9 mouse cellular contexts compared by ENCODE assay signal in the genomic region with DNA sequence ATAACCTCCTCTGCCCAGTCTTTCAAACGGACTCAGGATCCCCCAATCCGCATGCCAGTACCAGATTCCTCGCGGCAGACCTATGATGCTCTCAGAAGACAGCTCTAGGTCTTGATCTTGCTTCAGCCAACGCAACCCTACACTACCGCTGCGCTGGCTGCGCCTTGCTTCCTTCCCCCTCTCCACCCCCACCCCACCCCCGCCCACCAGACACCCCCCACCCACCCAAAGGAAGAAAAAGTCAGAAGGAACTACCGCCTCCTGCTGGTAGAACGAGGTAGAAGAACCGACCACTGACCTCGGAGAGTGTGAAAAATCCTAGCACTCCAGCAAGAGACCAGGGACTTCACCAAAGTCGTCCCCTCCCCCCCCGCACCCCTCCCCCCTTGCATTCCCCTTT. TPM values are rescaled to one million over a fixed set of nuclear protein-coding genes. Genes with fewer than 3 reads are reported as not detected.
A peak's percentile ranks its signal among the peaks of the same experiment; 100 is the strongest.
DNase-seq lines count a peak whose midpoint lies in the region; ATAC-seq and TF ChIP-seq lines count a peak whose summit lies in the region.
"Had no signal": no experiment of that assay in that cellular context is flagged by ENCODE, and none has a peak within 500 bp of the region (broad histone marks: within the 10 kb centered on the region; RNA-seq: fewer than 3 reads in every experiment).

No protein-coding gene starts in this region.

- ATAC-seq in forebrain, embryonic 14.5 days, result no peak
- no peak for ATAC-seq in lung, postnatal 0 days

- H3K4me3 ChIP-seq in forebrain, embryonic 10.5 days, result peak overlapping the region; percentile 36
- H3K4me3 ChIP-seq in forebrain, embryonic 14.5 days (ENCODE audit: low read depth, low read length), result no peak overlapping the region
- peak overlapping the region; percentile 35 for H3K4me3 ChIP-seq in lung, postnatal 0 days (ENCODE audit: low read depth, low read length)

- H3K27ac ChIP-seq in forebrain, embryonic 10.5 days, result no peak overlapping the region
- no peak overlapping the region for H3K27ac ChIP-seq in forebrain, embryonic 14.5 days (ENCODE audit: low read depth, low read length)
- no peak overlapping the region for H3K27ac ChIP-seq in lung, postnatal 0 days (ENCODE audit: low read length)

- TF ChIP-seq CTCF in lung, postnatal 0 days (IDR thresholded peaks at IDR 0.05), result peak; percentile 45

- peak; percentile 34 for DNase-seq in forebrain, embryonic 10.5 days (ENCODE audit: extremely low spot score, low spot score)
- no peak for DNase-seq in forebrain, embryonic 14.5 days (ENCODE audit: low spot score)
- peak; percentile 35 for DNase-seq in lung, postnatal 0 days (ENCODE audit: low spot score)
- DNase-seq in lung, postnatal 10 days, result no peak
- DNase-seq in induced T-regulatory cell, adult 2 months (ENCODE audit: low read depth), result peak; percentile 61
- DNase-seq in retina, postnatal 1 day, result peak; percentile 73
- no peak for DNase-seq in right cerebral cortex, postnatal 4 days
- no peak for DNase-seq in urinary bladder, postnatal 4 days (ENCODE audit: low spot score in 2 of 2)
- DNase-seq: lung, adult 2 months had no signal

- H3K36me3 ChIP-seq in forebrain, embryonic 10.5 days (replicated peaks), result no peaks in the 10 kb centered on the region
- no peaks in the 10 kb centered on the region for H3K36me3 ChIP-seq in forebrain, embryonic 14.5 days (ENCODE audit: control insufficient read depth, insufficient read depth, low read length)
- no peaks in the 10 kb centered on the region for H3K36me3 ChIP-seq in lung, postnatal 0 days (ENCODE audit: insufficient read depth, low read length)

- H3K4me2 ChIP-seq in forebrain, embryonic 14.5 days (ENCODE audit: low read length), result no peak overlapping the region
- H3K4me2 ChIP-seq in lung, postnatal 0 days (replicated peaks; ENCODE audit: low read depth, low read length), result peak overlapping the region; percentile 52

- no peak for TF ChIP-seq EP300 in lung, postnatal 0 days (IDR thresholded peaks at IDR 0.05)

- peaks cover 100% of the 10 kb centered on the region for H3K27me3 ChIP-seq in forebrain, embryonic 10.5 days (ENCODE audit: poor library complexity, severe bottlenecking)
- peaks cover 88% of the 10 kb centered on the region for H3K27me3 ChIP-seq in forebrain, embryonic 14.5 days (replicated peaks; ENCODE audit: control insufficient read depth, insufficient read depth, low read length)
- H3K27me3 ChIP-seq in lung, postnatal 0 days (replicated peaks; ENCODE audit: insufficient read depth, low read length), result peaks cover 43% of the 10 kb centered on the region

- peaks cover 63% of the 10 kb centered on the region for H3K4me1 ChIP-seq in forebrain, embryonic 10.5 days
- peaks cover 4% of the 10 kb centered on the region; the same call in 1 of the 2 replicates for H3K4me1 ChIP-seq in forebrain, embryonic 14.5 days (ENCODE audit: control insufficient read depth, insufficient read depth, low read length)
- H3K4me1 ChIP-seq in lung, postnatal 0 days (ENCODE audit: insufficient read depth, low read depth, low read length), result peaks cover 35% of the 10 kb centered on the region

- no peaks in the 10 kb centered on the region for H3K9me3 ChIP-seq in forebrain, embryonic 10.5 days
- H3K9me3 ChIP-seq in forebrain, embryonic 14.5 days (replicated peaks; ENCODE audit: control insufficient read depth, low read length), result no peaks in the 10 kb centered on the region
- H3K9me3 ChIP-seq in lung, postnatal 0 days (ENCODE audit: low read length), result no peaks in the 10 kb centered on the region

- no peak overlapping the region for H3K9ac ChIP-seq in forebrain, embryonic 14.5 days (ENCODE audit: low read length)
- H3K9ac ChIP-seq in lung, postnatal 0 days (replicated peaks; ENCODE audit: low read depth), result no peak overlapping the region

- 3% methylated on average over 15 of the region's 15 CpGs for WGBS in forebrain, embryonic 10.5 days
- 5% methylated on average over 15 of the region's 15 CpGs for WGBS in forebrain, embryonic 14.5 days
- WGBS in lung, postnatal 0 days, result 7% methylated on average over 14 of the region's 15 CpGs

RNA-seq across cellular contexts. Expression of gene Gngt2, which starts 5.4 kb away (rescaled TPM):
- 6.7 and 7.3 TPM in 2 replicates for polyA plus RNA-seq in forebrain, embryonic 10.5 days (2016; fragmentation: Nextera tagmentation; extraction: Ambion mirVana)
- 2.1 and 2.7 TPM in 2 replicates for polyA plus RNA-seq in forebrain, embryonic 14.5 days (2014; fragmentation: Nextera tagmentation; extraction: Ambion mirVana)
- polyA plus RNA-seq in lung, postnatal 0 days (2015; fragmentation: Nextera tagmentation; extraction: Ambion mirVana), result 62.5 and 75.9 TPM in 2 replicates

RNA-seq across cellular contexts. Expression of gene Phospho1, which starts 7.3 kb away (rescaled TPM):
- not detected in 2 replicates for polyA plus RNA-seq in forebrain, embryonic 10.5 days (2016; fragmentation: Nextera tagmentation; extraction: Ambion mirVana)
- not detected in 2 replicates for polyA plus RNA-seq in forebrain, embryonic 14.5 days (2014; fragmentation: Nextera tagmentation; extraction: Ambion mirVana)
- polyA plus RNA-seq in lung, postnatal 0 days (2015; fragmentation: Nextera tagmentation; extraction: Ambion mirVana), result 1.3 and 1.6 TPM in 2 replicates

RNA-seq across cellular contexts. Expression of gene Abi3, which starts 10.6 kb away (rescaled TPM):
- polyA plus RNA-seq in forebrain, embryonic 10.5 days (2016; fragmentation: Nextera tagmentation; extraction: Ambion mirVana), result 2.3 and 4.6 TPM in 2 replicates
- polyA plus RNA-seq in forebrain, embryonic 14.5 days (2014; fragmentation: Nextera tagmentation; extraction: Ambion mirVana), result 0.50 and 1.1 TPM in 2 replicates
- 29.4 and 33.3 TPM in 2 replicates for polyA plus RNA-seq in lung, postnatal 0 days (2015; fragmentation: Nextera tagmentation; extraction: Ambion mirVana)

Comparison
In these comparisons a context has a peak if more than half of its experiments do, and no peak if none do; other contexts are left out.
1. DNase-seq: peak in forebrain, embryonic 10.5 days (single experiment), lung, postnatal 0 days (single experiment), induced T-regulatory cell, adult 2 months (single experiment) and retina, postnatal 1 day (single experiment); none in forebrain, embryonic 14.5 days (single experiment), lung, postnatal 10 days (single experiment), right cerebral cortex, postnatal 4 days (single experiment) and urinary bladder, postnatal 4 days (0 of 2).